Mouse (Mus musculus): Measurements from ENCODE around the gene Tmtc4. TPM values are rescaled to one million over a fixed set of nuclear protein-coding genes. Genes with fewer than 3 reads are reported as not detected.

Gene Tmtc4
- polyA plus RNA-seq, 2 experiments from 2014 or later, result 11.8 to 18.5 TPM

GRCm38 (mm10) chr14:122973091-122973490, 10.7 kb downstream of the Tmtc4 start:
- no peak for ATAC-seq

DNA sequence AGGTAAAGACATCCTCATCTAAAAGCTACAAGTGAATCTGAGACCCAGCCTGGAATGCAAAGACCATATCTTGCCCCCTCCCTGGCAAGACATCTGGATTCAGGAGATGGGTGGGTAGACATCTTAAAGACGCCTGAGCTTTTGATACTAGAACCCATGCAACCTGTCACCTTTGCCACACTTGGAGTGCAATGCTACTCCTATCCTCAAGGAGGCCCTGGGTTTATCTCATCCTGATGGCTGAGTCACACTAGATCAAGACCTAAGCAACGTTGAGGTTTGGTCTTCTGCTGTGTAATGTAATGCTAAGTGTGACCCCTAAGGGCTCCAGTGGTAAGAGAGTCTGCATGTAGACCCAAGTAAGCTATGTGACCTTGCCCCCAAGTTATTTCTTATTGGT, 15.8 kb downstream of the Tmtc4 start:
- peak; percentile 57 for ATAC-seq

DNA sequence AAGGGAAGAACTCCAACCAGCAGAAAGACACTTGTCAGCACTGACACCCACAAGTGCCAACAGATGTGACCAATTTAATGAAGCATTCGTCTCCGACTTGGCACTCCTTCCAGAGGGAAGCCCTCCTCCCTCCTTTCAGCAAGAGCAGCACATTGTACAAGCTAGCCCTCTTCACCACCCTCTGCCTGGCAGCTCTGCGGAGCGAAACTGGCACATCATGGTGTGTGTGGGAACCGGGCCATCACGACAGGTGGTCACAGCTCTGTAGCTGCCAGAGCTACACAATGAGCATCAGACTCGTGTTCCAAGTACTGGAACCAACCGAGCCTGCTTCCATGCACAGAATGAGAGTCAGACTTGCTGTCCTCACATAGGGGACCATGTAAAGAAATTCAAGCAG, 25.9 kb downstream of the Tmtc4 start:
- no peak for ATAC-seq

DNA sequence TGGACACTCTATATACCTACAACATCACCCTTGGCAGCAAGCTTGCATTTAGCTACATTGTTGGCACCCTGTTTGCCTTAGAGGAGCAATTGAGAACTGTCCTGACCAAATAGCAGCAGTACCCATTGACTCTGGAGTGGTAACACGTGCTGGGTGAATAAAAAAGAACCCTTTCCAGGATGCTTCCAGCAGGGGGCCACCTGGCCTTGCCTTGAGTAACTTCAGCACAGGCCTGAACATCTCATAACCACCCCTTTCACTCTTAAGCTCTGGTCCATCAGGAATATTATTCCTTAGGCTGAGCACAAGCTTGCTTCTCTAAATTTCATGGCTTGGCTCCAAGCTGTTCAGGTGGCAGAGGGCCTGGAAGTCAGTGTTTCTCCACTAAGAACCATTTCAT, 30.5 kb downstream of the Tmtc4 start:
- no peak for ATAC-seq

DNA sequence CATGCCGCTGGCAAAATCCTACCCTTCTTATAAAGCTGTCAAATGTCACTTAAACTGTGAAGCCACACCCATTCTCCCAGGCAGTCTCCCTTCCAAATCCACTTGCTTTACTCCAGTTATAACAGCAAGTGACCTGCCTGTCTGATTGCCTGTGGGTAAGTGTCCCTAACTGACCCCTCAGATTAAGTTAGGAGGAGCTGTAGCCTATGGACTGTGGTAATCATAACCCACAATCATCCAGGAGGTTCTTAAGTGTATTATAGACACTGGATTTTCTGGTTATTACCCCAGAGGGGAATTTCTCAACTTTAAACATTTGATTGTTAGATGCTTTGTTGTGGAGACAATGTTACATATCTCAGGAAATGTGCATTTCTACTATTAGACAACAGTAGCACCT, 31.3 kb downstream of the Tmtc4 start:
- no peak for ATAC-seq

DNA sequence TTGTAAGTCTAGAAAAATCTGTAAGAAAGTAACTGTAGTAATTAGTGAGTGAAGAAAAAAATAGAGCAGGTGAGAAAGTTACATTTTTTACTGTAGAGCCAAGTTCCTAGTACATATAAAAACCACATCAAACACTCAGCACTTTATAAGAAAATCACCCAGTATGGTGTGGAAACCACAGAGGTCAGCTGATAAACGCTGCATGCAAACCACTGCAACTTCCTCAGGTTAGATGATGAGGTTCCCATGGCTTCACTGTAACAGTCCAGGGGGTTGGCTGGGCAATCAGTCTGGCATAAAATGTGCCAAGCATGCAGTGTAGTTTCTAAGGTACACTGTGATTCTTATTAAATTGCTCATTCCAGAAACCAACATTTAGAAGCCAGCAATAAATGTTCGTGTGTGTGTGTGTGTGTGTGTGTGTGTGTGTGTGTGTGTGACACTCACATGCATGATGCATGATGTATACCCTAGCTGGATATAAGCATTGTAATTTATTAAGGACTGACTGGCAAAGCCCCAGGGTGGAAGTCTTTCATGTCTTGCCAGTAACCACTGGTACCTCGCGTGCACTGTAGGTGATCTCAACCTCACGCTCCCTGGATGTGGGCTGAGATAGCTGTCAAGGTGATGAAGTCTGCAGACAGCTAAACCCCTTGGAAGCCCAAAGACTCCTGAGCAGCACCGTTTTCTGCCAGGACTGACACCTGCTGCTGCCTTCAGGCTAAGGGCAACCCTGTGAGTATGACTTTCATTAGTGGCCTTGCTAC, 32.0 kb downstream of the Tmtc4 start:
- peak; percentile 94 for ATAC-seq

- no peak for ATAC-seq
Measured at GRCm38 (mm10) chr14:122950915-122951314, 32.9 kb downstream of the Tmtc4 start.

DNA sequence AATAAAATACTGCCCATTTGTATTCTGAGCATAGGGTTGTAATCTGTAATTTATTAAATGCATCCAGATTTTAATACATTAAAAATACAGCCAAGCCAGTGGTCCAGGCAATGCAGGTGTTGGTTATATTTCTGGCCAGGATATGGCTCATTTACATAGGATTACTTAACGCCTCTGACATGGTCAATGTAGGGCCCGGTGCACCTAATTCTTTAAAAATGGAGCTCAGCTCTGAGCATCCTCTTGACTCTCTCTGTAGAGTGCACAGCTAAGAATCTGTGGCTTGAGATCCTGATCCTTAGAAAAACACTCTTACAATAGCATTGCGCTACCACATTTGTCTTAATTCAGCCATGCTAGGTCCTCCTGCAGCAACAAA, 40.4 kb downstream of the Tmtc4 start:
- no peak for ATAC-seq

- no peak for ATAC-seq
Measured at GRCm38 (mm10) chr14:122942757-122943474, 40.9 kb downstream of the Tmtc4 start.

GRCm38 (mm10) chr14:122936460-122936859, 47.4 kb downstream of the Tmtc4 start:
- no peak for ATAC-seq

DNA sequence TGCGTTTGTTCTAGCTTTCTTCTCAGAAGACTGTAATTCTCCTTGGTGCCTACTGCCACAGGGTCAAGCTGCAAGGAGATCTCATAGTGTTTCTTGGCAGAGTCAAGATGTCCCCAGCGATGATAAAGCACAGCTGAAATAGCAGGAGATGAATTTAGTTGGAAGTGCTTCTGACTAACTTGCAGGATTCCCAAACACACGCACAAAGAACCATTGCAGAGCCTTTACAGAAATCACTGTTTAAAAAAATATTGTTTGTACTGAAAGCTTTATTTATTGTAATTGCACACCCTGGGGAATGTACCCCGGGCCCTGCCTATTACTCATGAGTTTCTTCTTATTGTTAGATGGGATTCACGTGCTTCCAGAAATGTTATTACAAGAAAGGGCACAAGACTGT, 63.8 kb downstream of the Tmtc4 start:
- no peak for ATAC-seq

DNA sequence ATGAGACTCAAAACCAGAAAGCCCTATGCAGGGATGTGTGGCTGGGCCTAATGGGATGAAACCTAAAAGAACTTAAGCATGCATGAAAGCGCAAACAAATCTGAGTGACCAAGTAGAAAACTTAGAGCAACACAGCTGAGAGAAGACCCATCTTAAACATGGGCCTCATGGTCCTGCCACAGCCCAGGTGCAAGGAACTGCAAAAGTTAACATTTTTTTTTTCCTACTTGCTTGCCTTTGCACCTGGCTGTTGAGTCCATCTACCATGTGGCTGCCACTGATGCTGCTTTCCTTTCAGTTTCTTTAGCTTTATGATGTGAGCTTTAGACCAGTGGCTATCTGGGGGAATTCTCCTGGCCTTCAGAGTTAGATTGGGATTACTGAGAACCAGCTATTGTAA, 66.2 kb downstream of the Tmtc4 start:
- no peak for ATAC-seq

GRCm38 (mm10) chr14:122913657-122914056, 70.2 kb downstream of the Tmtc4 start, which contains the start of gene Ggact:
Gene Ggact, minus strand, starts transcription at chr14:122913757.
- no peak for ATAC-seq

DNA sequence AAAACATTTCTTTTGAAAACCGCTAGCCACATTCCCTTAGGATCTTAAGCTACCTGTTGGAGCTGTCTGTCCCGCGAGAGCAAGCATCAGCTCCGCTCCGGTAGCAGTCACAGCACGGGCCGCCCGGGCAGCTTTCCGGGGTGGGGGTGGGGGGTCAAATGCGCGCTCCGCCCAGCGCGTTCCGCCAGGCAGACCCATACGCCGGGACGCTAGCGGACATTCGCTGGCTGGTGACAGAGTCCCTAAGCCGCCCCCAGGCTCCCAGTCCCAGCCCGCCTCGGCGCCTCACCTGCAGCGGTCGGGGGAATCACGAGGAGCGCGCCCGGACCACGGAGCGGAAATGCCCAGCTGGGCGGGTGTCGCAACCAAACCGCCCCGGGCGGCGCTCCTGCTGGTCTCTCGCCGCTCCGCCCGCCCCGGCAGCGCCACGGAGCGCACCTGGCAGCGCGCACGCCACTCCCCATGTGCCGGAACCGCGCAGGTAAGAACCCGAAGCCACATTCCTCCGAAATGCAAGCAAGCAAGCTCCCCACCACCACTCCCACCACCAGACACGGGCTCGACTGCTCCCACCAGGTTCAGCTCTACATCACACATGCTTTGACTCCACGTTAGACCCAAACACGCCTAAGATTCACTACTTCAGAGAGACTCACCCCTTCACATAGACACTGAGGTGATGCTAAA, 70.9 kb downstream of the Tmtc4 start:
- ATAC-seq, result peak; percentile 74

- ATAC-seq, result no peak
Measured at GRCm38 (mm10) chr14:122912137-122912536, 71.7 kb downstream of the Tmtc4 start.

GRCm38 (mm10) chr14:122911265-122911664, 72.6 kb downstream of the Tmtc4 start:
- ATAC-seq, result no peak

DNA sequence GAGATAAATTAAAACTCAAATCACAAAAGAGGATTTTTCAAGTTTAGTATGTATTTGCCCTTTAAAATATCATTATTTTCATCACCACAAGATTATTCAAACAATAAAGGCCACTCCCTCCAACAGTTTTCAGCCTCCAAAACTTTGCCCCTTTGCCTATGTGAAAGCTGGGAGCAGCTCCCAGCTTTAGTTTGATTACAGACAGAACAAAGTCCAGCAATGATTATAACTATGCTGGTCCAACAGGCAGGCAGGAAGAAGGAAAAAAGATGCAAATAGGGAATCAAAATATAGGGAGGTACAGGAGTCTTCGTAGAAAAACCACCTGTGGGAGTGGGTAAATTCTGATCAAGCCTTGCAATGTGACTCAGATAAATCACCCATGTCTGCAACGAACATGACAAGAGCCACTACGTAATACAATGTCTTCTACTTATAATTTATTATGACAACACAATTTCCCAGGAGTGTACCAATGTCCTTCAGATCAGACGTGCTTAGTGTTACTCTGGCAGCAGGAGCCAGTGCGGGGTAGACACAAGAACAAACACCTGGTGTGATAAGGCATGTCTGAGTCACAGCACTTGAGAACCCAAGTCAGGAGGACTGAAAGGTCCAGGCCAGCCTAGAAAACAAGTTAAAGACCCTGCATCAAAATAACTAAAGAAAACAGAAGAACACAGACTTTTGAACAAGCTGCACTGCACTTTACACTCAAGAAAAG, 74.3 kb downstream of the Tmtc4 start:
- ATAC-seq, result no peak

DNA sequence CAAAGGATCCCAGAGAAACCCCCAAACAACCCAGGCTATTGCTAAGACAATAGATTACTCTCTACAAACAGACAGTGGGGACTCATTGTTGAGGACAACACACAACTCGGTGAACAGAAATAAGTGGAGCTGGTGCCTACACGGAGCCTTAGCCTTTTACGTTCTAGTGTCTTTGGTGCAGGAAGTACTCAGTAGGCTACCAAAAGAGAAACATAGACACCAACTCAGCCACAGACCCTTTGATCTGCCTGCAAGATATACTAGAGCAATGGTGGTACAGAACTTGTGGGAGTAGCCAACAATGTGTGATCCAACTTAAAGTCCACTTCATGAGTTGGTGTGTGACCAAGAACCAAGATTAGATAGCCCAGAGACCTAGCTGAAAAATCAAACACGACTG, 75.8 kb downstream of the Tmtc4 start:
- peak; percentile 69 for ATAC-seq

GRCm38 (mm10) chr14:122905007-122905406, 78.8 kb downstream of the Tmtc4 start:
- no peak for ATAC-seq

DNA sequence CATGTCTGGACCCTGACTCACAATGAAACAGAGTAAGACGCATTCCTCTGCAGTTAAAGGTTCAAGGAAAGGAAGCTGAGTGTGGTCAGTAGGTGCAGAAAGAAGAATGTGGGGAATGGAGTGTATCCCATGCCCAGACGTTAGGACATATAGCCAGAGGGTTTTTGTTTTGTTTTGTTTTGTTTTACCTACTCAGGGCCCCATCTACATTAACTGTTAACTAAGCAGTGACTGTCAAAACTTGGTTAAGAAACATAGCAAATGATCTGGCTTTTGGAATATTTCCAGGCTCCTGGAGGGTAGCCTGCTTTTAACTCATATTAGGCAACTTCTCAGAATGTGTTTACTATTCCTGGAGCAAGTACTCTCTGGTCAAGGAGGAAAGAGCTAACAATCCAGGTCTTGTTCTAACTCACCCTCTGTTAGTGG, 79.9 kb downstream of the Tmtc4 start:
- no peak for ATAC-seq

DNA sequence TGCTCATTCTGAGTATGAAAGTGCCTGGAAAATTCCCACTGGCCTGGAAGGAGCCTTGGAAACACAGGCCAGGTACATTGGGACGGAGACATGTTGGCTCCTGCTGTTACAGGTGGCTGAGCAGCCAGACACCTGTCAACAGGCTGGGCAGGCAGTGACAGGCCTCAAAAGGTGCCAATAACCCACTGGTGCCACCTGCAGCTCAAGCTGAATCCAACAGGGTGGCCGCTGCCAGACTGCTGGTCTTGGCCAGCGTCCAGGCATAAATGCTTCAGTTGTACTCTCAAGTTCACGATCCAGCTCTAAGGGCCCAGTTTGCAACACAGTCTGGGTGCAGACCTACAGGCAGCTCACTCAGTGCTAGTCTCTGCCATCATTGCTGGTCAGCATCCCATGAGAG, 81.0 kb downstream of the Tmtc4 start:
- ATAC-seq, result no peak

GRCm38 (mm10) chr14:122902136-122902535, 81.7 kb downstream of the Tmtc4 start:
- peak; percentile 98 for ATAC-seq

DNA sequence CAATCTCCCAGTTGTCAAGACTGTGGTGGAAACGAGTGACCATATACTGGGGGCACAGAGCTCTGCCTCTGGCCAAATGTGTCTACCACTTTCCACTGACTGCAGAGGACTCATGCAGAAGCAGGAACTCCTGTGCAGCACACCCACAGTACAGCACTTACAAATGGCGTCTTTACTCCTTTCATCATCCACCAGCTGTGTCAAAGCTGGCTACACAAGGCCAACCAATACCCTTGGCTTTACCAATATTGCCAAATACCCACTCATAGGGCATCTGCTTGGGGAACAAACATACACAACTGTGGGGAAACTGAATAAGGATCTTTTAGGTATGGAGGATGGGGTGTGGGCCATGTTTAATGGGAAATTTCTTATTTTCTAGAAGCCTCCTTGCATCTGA, 82.1 kb downstream of the Tmtc4 start:
- peak; percentile 28 for ATAC-seq
